Mouse (Mus musculus) left cerebral cortex, postnatal 36 days (tissue): ENCODE measurements around the gene Rnf19b. TPM values are rescaled to one million over a fixed set of nuclear protein-coding genes. Genes with fewer than 3 reads are reported as not detected.

Experiments
- DNase-seq, 2 experiments: peaks; one replicate each; pipeline ENCODE4 v3.0.0; 2021 to 2022; ENCODE audit warnings: low spot score in 2 of 2, mixed read lengths in 1 of 2
- intact Hi-C: fragments of 180-260 bp; cut with DNase I; formaldehyde crosslinking; loops from one replicate; pipeline ENCODE4 v1.15.1; 2025
- total RNA-seq, 2 experiments: library from RNA; stranded (reverse); gene quantifications; 2 replicates each; pipeline ENCODE4 v1.2.3; 2021

Rnf19b gene
- total RNA-seq, 2 experiments from 2014 or later: 48.7 to 58.2 TPM

- DNase-seq: no peak
- intact Hi-C loops: no loop called here
Measured at GRCm38 (mm10) chr4:129062281-129063075, 4.4 kb downstream of the Rnf19b start.

- intact Hi-C loops: no loop called here
- no peak for DNase-seq
Measured at GRCm38 (mm10) chr4:129065688-129066236, 7.7 kb downstream of the Rnf19b start.

- intact Hi-C loops: no loop called here
- no peak for DNase-seq
Measured at GRCm38 (mm10) chr4:129067638-129068415, 9.8 kb downstream of the Rnf19b start.

- no peak for DNase-seq
- intact Hi-C loops: no loop called here
Measured at GRCm38 (mm10) chr4:129068848-129069247, 10.8 kb downstream of the Rnf19b start.

GRCm38 (mm10) chr4:129079126-129079525 is 21.1 kb downstream of the Rnf19b start:
- no peak for DNase-seq
- intact Hi-C loops: no loop called here

GRCm38 (mm10) chr4:129081041-129081440 is 23.0 kb downstream of the Rnf19b start:
- intact Hi-C loops: loop anchor here (5.0 kb wide), 2 partner anchors 124 to 174 kb away; no protein-coding TSS in a partner anchor
- no peak for DNase-seq

GRCm38 (mm10) chr4:129081512-129081911 is 23.4 kb downstream of the Rnf19b start:
- intact Hi-C loops: loop anchor here (5.0 kb wide), 2 partner anchors 124 to 174 kb away; no protein-coding TSS in a partner anchor
- no peak for DNase-seq

GRCm38 (mm10) chr4:129081939-129082338 is 23.9 kb downstream of the Rnf19b start:
- intact Hi-C loops: loop anchor here (5.0 kb wide), 2 partner anchors 125 to 175 kb away; no protein-coding TSS in a partner anchor

GRCm38 (mm10) chr4:129082379-129083115 is 24.5 kb downstream of the Rnf19b start:
- DNase-seq: peak; percentile 34 to 52
- intact Hi-C loops: loop anchor here (5.0 kb wide), 2 partner anchors 125 to 175 kb away; no protein-coding TSS in a partner anchor

More at GRCm38 (mm10) chr4:129081939-129082338, 23.9 kb downstream of the Rnf19b start:
- DNase-seq: no peak

- no peak for DNase-seq
- intact Hi-C loops: loop anchor here (5.0 kb wide), 2 partner anchors 128 to 178 kb away; no protein-coding TSS in a partner anchor
Measured at GRCm38 (mm10) chr4:129084896-129085295, 26.8 kb downstream of the Rnf19b start.

- DNase-seq: peak; percentile 52 to 66
- intact Hi-C loops: loop anchor here (2.0 kb wide), 1 partner anchor 115 kb away; no protein-coding TSS in a partner anchor
Measured at GRCm38 (mm10) chr4:129086078-129086477, 28.0 kb downstream of the Rnf19b start.

GRCm38 (mm10) chr4:129087850-129088249 is 29.8 kb downstream of the Rnf19b start:
- intact Hi-C loops: loop anchor here (2.0 kb wide), 1 partner anchor 117 kb away; no protein-coding TSS in a partner anchor

GRCm38 (mm10) chr4:129095276-129095675 is 37.2 kb downstream of the Rnf19b start:
- DNase-seq: no peak
- intact Hi-C loops: no loop called here

More at GRCm38 (mm10) chr4:129087850-129088249, 29.8 kb downstream of the Rnf19b start:
- no peak for DNase-seq

GRCm38 (mm10) chr4:129097006-129097405 is 38.9 kb downstream of the Rnf19b start:
- intact Hi-C loops: no loop called here
- no peak for DNase-seq

GRCm38 (mm10) chr4:129102133-129102829 is 44.2 kb downstream of the Rnf19b start:
- intact Hi-C loops: no loop called here

GRCm38 (mm10) chr4:129105356-129105755 is 47.3 kb downstream of the Rnf19b start, which contains the start of gene Tmem54:
Tmem54 (plus strand) TSS chr4:129105548.
- DNase-seq: no peak
- intact Hi-C loops: no loop called here

More at GRCm38 (mm10) chr4:129102133-129102829, 44.2 kb downstream of the Rnf19b start:
- DNase-seq: no peak

GRCm38 (mm10) chr4:129106073-129106472 is 48.0 kb downstream of the Rnf19b start:
- DNase-seq: no peak
- intact Hi-C loops: no loop called here

- intact Hi-C loops: no loop called here
- DNase-seq: no peak
Measured at GRCm38 (mm10) chr4:129107348-129107899, 49.4 kb downstream of the Rnf19b start.
